Mouse (Mus musculus): ENCODE measurements around the gene Chd2. TPM values are rescaled to one million over a fixed set of nuclear protein-coding genes. Genes with fewer than 3 reads are reported as not detected.

The Chd2 gene
- polyA plus RNA-seq, 1 experiment from 2014 or later = 50.5 TPM

- H3K9ac ChIP-seq (ENCODE audit: low read length) = no peak overlapping the region
- peaks cover 59% of the 10 kb centered on the region for H3K36me3 ChIP-seq (ENCODE audit: control insufficient read depth, insufficient read depth, low read length)
- no peaks in the 10 kb centered on the region for H3K27me3 ChIP-seq (replicated peaks; ENCODE audit: control insufficient read depth, insufficient read depth, low read length)
- DNase-seq (ENCODE audit: low spot score) = no peak
- H3K27ac ChIP-seq (ENCODE audit: low read depth) = no peak overlapping the region
- 79% methylated on average over 8 of the region's 8 CpGs for WGBS
- no peak overlapping the region for H3K4me2 ChIP-seq (ENCODE audit: low read length)
- H3K9me3 ChIP-seq (ENCODE audit: control insufficient read depth, low read length) = no peaks in the 10 kb centered on the region
- ATAC-seq (replicated peaks; ENCODE audit: low FRiP score, low TSS enrichment, low read depth) = no peak
- H3K4me3 ChIP-seq (ENCODE audit: low read depth, low read length) = no peak overlapping the region
- peaks cover 4% of the 10 kb centered on the region; the same call in 1 of the 2 replicates for H3K4me1 ChIP-seq (replicated peaks; ENCODE audit: control insufficient read depth, insufficient read depth, low read length)
Measured at GRCm38 (mm10) chr7:73426752-73427386, 114.8 kb downstream of the Chd2 start.

DNA sequence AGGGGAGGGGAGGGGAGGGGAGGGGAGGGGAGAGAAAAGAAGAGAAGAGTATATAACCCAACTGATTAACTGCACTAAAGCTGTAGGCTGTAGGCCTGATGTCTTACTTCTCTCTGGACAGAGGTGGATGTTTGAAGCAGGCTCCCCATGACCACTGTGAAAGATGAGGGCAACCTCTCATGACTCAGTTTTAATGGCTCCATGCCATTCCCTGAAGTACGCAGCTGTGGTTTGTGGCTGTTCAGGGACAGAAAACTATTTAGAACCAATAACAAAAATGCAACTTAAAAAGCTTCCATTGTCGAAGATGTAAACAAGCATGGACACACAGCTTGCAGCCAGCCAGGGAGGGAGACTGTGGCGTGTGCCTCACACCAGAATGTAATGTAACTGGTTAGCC is 115.4 kb downstream of the Chd2 start:
- H3K9ac ChIP-seq (ENCODE audit: low read length) = no peak overlapping the region
- ATAC-seq (replicated peaks; ENCODE audit: low FRiP score, low TSS enrichment, low read depth) (no peak), DNase-seq (ENCODE audit: low spot score) (no peak)
- no peak overlapping the region for H3K4me3 ChIP-seq (ENCODE audit: low read depth, low read length)
- H3K4me1 ChIP-seq (replicated peaks; ENCODE audit: control insufficient read depth, insufficient read depth, low read length) = peaks cover 4% of the 10 kb centered on the region; the same call in 1 of the 2 replicates
- peaks cover 54% of the 10 kb centered on the region for H3K36me3 ChIP-seq (ENCODE audit: control insufficient read depth, insufficient read depth, low read length)
- WGBS = 66% methylated on average over 3 of the region's 3 CpGs
- no peaks in the 10 kb centered on the region for H3K27me3 ChIP-seq (replicated peaks; ENCODE audit: control insufficient read depth, insufficient read depth, low read length)
- no peak overlapping the region for H3K4me2 ChIP-seq (ENCODE audit: low read length)
- no peak overlapping the region for H3K27ac ChIP-seq (ENCODE audit: low read depth)
- H3K9me3 ChIP-seq (ENCODE audit: control insufficient read depth, low read length) = no peaks in the 10 kb centered on the region

- 91% methylated on average over 7 of the region's 7 CpGs for WGBS
Measured at GRCm38 (mm10) chr7:73425451-73425850, 116.2 kb downstream of the Chd2 start.

GRCm38 (mm10) chr7:73424705-73425104 is 116.9 kb downstream of the Chd2 start:
- Histone ChIP-seq H3K4me3 (ENCODE audit: low read depth, low read length) (no peak overlapping the region), H3K4me1 (replicated peaks; ENCODE audit: control insufficient read depth, insufficient read depth, low read length) (peaks cover 4% of the 10 kb centered on the region; the same call in 1 of the 2 replicates), H3K4me2 (ENCODE audit: low read length) (no peak overlapping the region), H3K36me3 (ENCODE audit: control insufficient read depth, insufficient read depth, low read length) (peaks cover 49% of the 10 kb centered on the region), H3K9me3 (ENCODE audit: control insufficient read depth, low read length) (no peaks in the 10 kb centered on the region), H3K9ac (ENCODE audit: low read length) (no peak overlapping the region), H3K27me3 (replicated peaks; ENCODE audit: control insufficient read depth, insufficient read depth, low read length) (no peaks in the 10 kb centered on the region), H3K27ac (ENCODE audit: low read depth) (no peak overlapping the region)
- ATAC-seq (replicated peaks; ENCODE audit: low FRiP score, low TSS enrichment, low read depth) = 0 out of 2 replicates have a peak, but pooled peaks have one; percentile 4
- WGBS = 65% methylated on average over 3 of the region's 3 CpGs
- DNase-seq (ENCODE audit: low spot score) = no peak

More at GRCm38 (mm10) chr7:73425451-73425850, 116.2 kb downstream of the Chd2 start:
- ATAC-seq (replicated peaks; ENCODE audit: low FRiP score, low TSS enrichment, low read depth) (no peak), DNase-seq (ENCODE audit: low spot score) (no peak)
- Histone ChIP-seq H3K27ac (ENCODE audit: low read depth) (no peak overlapping the region), H3K4me3 (ENCODE audit: low read depth, low read length) (no peak overlapping the region), H3K4me2 (ENCODE audit: low read length) (no peak overlapping the region), H3K4me1 (replicated peaks; ENCODE audit: control insufficient read depth, insufficient read depth, low read length) (peaks cover 4% of the 10 kb centered on the region; the same call in 1 of the 2 replicates), H3K36me3 (ENCODE audit: control insufficient read depth, insufficient read depth, low read length) (peaks cover 49% of the 10 kb centered on the region), H3K27me3 (replicated peaks; ENCODE audit: control insufficient read depth, insufficient read depth, low read length) (no peaks in the 10 kb centered on the region), H3K9ac (ENCODE audit: low read length) (no peak overlapping the region), H3K9me3 (ENCODE audit: control insufficient read depth, low read length) (no peaks in the 10 kb centered on the region)

GRCm38 (mm10) chr7:73424243-73424642 is 117.4 kb downstream of the Chd2 start:
- 72% methylated on average over 3 of the region's 3 CpGs for WGBS
- no peak overlapping the region for H3K27ac ChIP-seq (ENCODE audit: low read depth)
- H3K9me3 ChIP-seq (ENCODE audit: control insufficient read depth, low read length) = no peaks in the 10 kb centered on the region
- DNase-seq (ENCODE audit: low spot score) (no peak), ATAC-seq (replicated peaks; ENCODE audit: low FRiP score, low TSS enrichment, low read depth) (no peak)
- no peak overlapping the region for H3K4me3 ChIP-seq (ENCODE audit: low read depth, low read length)
- no peaks in the 10 kb centered on the region for H3K27me3 ChIP-seq (replicated peaks; ENCODE audit: control insufficient read depth, insufficient read depth, low read length)
- H3K36me3 ChIP-seq (ENCODE audit: control insufficient read depth, insufficient read depth, low read length) = peaks cover 44% of the 10 kb centered on the region
- H3K9ac ChIP-seq (ENCODE audit: low read length) = no peak overlapping the region
- no peak overlapping the region for H3K4me2 ChIP-seq (ENCODE audit: low read length)
- H3K4me1 ChIP-seq (replicated peaks; ENCODE audit: control insufficient read depth, insufficient read depth, low read length) = peaks cover 4% of the 10 kb centered on the region; the same call in 1 of the 2 replicates

DNA sequence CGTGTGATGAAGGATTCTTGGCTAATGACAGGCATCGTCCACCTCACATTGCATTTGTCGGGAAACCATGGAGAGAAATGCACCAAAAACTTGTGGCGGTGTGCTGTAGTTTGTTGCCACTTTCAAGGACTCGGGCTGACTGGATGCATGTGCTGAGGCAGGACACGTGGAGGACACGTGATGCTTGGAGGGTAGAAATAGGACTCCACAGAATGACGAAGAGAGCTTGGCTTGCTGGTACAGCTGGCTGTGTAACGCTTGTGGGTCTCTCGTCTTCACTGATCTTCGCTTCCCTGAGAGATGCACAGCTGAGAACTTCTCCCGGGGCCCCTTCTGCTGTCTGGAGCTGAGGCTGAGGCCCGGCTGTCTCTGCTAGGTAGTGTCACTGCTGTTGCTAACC is 118.4 kb downstream of the Chd2 start:
- 73% methylated on average over 13 of the region's 13 CpGs for WGBS
- no peak overlapping the region for H3K4me3 ChIP-seq (ENCODE audit: low read depth, low read length)
- H3K4me1 ChIP-seq (replicated peaks; ENCODE audit: control insufficient read depth, insufficient read depth, low read length) = peaks cover 4% of the 10 kb centered on the region; the same call in 1 of the 2 replicates
- peaks cover 44% of the 10 kb centered on the region for H3K36me3 ChIP-seq (ENCODE audit: control insufficient read depth, insufficient read depth, low read length)
- no peak for DNase-seq (ENCODE audit: low spot score)
- no peaks in the 10 kb centered on the region for H3K27me3 ChIP-seq (replicated peaks; ENCODE audit: control insufficient read depth, insufficient read depth, low read length)
- no peak overlapping the region for H3K9ac ChIP-seq (ENCODE audit: low read length)
- no peak overlapping the region for H3K4me2 ChIP-seq (ENCODE audit: low read length)
- no peaks in the 10 kb centered on the region for H3K9me3 ChIP-seq (ENCODE audit: control insufficient read depth, low read length)
- ATAC-seq (replicated peaks; ENCODE audit: low FRiP score, low TSS enrichment, low read depth) = no peak
- H3K27ac ChIP-seq (ENCODE audit: low read depth) = no peak overlapping the region

- no peak overlapping the region for H3K27ac ChIP-seq (ENCODE audit: low read depth)
- no peaks in the 10 kb centered on the region for H3K27me3 ChIP-seq (replicated peaks; ENCODE audit: control insufficient read depth, insufficient read depth, low read length)
- H3K9me3 ChIP-seq (ENCODE audit: control insufficient read depth, low read length) = no peaks in the 10 kb centered on the region
- ATAC-seq (replicated peaks; ENCODE audit: low FRiP score, low TSS enrichment, low read depth) (no peak), DNase-seq (ENCODE audit: low spot score) (peak; percentile 89)
- no peak overlapping the region for H3K4me3 ChIP-seq (ENCODE audit: low read depth, low read length)
- 27% methylated on average over 12 of the region's 12 CpGs for WGBS
- peaks cover 43% of the 10 kb centered on the region for H3K36me3 ChIP-seq (ENCODE audit: control insufficient read depth, insufficient read depth, low read length)
- no peak overlapping the region for H3K9ac ChIP-seq (ENCODE audit: low read length)
- peaks cover 4% of the 10 kb centered on the region; the same call in 1 of the 2 replicates for H3K4me1 ChIP-seq (replicated peaks; ENCODE audit: control insufficient read depth, insufficient read depth, low read length)
- H3K4me2 ChIP-seq (ENCODE audit: low read length) = no peak overlapping the region
Measured at GRCm38 (mm10) chr7:73422223-73423113, 119.2 kb downstream of the Chd2 start.

DNA sequence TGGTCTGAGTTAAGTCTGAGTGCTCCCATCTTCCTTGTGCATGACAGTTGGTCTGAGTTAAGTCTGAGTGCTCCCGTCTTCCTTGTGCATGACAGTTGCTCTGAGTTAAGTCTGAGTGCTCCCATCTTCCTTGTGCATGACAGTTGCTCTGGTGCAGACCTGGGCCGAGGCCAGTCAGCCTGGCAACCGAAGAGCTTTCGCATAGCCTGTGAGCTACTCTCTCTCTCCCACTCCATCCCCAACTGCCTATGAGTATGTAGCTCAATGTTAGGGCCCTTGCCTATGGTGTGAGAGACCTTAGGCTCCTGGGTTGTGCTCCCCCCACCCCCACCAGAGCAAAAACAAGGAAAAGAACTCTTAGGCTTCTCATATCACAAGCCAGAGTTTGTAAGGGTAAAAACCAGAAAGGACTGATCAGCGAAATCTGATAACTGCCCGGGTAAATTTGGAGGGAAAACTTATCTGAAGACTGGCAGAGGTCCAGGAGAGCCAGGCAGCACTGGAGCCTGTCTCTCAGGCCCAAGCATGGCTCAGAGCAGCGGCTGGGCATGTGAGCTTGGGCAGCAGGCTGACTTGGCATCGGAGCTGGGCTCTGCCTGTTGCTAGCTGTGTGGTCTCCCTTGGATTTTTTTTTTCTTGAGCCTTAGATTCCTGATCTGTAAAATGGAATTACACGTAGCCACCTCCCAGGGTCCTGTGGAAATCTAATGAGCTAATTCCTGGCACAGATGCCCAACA is 120.2 kb downstream of the Chd2 start:
- H3K9me3 ChIP-seq (ENCODE audit: control insufficient read depth, low read length) = no peaks in the 10 kb centered on the region
- no peak overlapping the region for H3K9ac ChIP-seq (ENCODE audit: low read length)
- H3K27ac ChIP-seq (ENCODE audit: low read depth) = 0 out of 2 replicates have a peak overlapping the region, but pooled peaks have one; percentile 16
- no peak overlapping the region for H3K4me2 ChIP-seq (ENCODE audit: low read length)
- peaks cover 38% of the 10 kb centered on the region for H3K36me3 ChIP-seq (ENCODE audit: control insufficient read depth, insufficient read depth, low read length)
- 60% methylated on average over 9 of the region's 9 CpGs for WGBS
- ATAC-seq (replicated peaks; ENCODE audit: low FRiP score, low TSS enrichment, low read depth) = no peak
- no peaks in the 10 kb centered on the region for H3K27me3 ChIP-seq (replicated peaks; ENCODE audit: control insufficient read depth, insufficient read depth, low read length)
- no peak for DNase-seq (ENCODE audit: low spot score)
- peaks cover 4% of the 10 kb centered on the region; the same call in 1 of the 2 replicates for H3K4me1 ChIP-seq (replicated peaks; ENCODE audit: control insufficient read depth, insufficient read depth, low read length)
- no peak overlapping the region for H3K4me3 ChIP-seq (ENCODE audit: low read depth, low read length)
